Mouse (Mus musculus): ENCODE measurements around the gene Fam117b. TPM values are rescaled to one million over a fixed set of nuclear protein-coding genes. Genes with fewer than 3 reads are reported as not detected.

The Fam117b gene
- total RNA-seq (2014; fragmentation: Nextera tagmentation) (119 and 126 TPM in 2 replicates), total RNA-seq (2017) (73.9 and 84.8 TPM in 2 replicates), polyA plus RNA-seq (2012) (62.7 and 71.4 TPM in 2 replicates)

DNA sequence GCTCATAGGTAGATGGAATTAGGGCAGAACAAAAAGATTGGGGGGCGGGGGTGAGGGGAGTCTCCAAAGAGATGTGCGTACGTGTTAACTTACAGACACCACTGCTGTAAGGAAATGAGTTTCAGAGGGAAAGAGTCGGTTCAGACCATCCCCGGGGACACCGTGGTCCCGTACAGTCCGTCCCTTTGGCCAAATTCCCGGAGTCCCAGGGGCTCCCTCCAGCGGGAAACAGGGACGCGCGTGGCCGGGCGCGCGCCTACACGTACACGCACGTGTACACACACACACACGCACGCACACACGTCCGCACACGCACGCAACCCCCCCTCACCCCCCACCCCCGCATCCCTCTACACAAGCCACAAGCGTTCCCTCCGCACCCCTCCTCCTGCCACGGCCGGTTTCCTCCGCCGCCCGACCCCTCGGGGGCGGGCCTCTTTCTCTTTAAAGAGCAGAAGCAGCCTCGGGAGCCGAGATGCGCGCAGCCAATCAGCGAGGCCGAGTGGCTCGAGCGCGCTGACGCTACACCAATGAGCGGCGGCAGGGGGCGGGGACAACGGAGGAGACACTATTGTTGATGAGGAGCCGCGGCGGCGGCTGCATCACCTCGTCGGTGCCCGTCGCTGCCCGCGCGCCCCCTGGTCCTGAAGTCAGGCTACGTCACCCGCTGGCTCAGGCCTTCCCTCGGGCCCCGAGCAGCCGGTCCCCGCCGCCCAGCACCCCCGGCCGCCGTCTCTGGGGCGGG is at the start of gene Fam117b:
Fam117b (plus strand) TSS at position 594 of the 745 bp plus-strand sequence.
- peak; percentile 86 for ATAC-seq (ENCODE audit: extremely low read depth, insufficient number of reproducible peaks, low FRiP score, poor library complexity, severe bottlenecking)
- TF ChIP-seq CTCF (IDR thresholded peaks at IDR 0.05; ENCODE audit: low read depth, low read length) (no peak), TAL1 (conservative IDR thresholded peaks at IDR 0.05; ENCODE audit: low read depth, low read length) (no peak), POLR2AphosphoS5 (IDR thresholded peaks at IDR 0.05; ENCODE audit: insufficient replicate concordance, low read depth, low read length) (no peak), GATA1 (IDR thresholded peaks at IDR 0.05; ENCODE audit: borderline replicate concordance, low read length) (no peak), GATA2 (IDR thresholded peaks at IDR 0.05; ENCODE audit: borderline replicate concordance, low read depth, low read length) (no peak)
- peak; percentile 98 for DNase-seq (ENCODE audit: low spot score)
- Histone ChIP-seq H3K4me1 (ENCODE audit: insufficient read depth, low read depth, low read length) (peaks cover 58% of the 10 kb centered on the region), H3K4me3 (ENCODE audit: low read depth, low read length) (peak within 1 kb of the TSS; percentile 98), H3K36me3 (replicated peaks) (peaks cover 4% of the 10 kb centered on the region), H3K27me3 (ENCODE audit: insufficient read depth, low read length) (no peaks in the 10 kb centered on the region), H3K9me3 (replicated peaks) (no peaks in the 10 kb centered on the region)

GRCm38 (mm10) chr1:59868041-59868440 is 44.8 kb upstream of the Fam117b start:
- peaks cover 7% of the 10 kb centered on the region for H3K4me1 ChIP-seq (ENCODE audit: insufficient read depth, low read depth, low read length)
- no peak for DNase-seq (ENCODE audit: low spot score)

DNA sequence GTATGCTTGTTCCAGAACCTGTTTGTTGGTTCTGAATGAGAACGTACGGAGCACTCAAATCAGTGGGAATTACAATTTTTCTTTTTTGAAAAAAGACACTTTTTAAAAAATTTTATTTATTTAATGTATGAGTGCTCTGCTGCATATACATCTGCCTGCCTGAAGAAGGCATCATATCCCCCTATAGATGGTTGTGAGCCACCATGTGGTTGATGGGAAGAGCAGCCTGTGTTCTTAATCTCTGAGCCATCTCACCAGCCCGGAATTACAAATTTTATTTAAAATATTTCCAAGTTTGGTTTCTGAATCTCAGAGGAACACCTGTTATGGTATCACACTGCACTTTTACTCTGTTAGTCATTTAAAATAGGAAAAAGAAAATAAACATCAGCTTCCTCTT is 38.8 kb upstream of the Fam117b start:
- H3K9me3 ChIP-seq (replicated peaks) = no peaks in the 10 kb centered on the region
- ATAC-seq (ENCODE audit: extremely low read depth, insufficient number of reproducible peaks, low FRiP score, poor library complexity, severe bottlenecking) (no peak), DNase-seq (ENCODE audit: low spot score) (no peak)
- H3K4me3 ChIP-seq (ENCODE audit: low read depth, low read length) = no peak overlapping the region
- TF ChIP-seq POLR2AphosphoS5 (IDR thresholded peaks at IDR 0.05; ENCODE audit: insufficient replicate concordance, low read depth, low read length) (no peak), CTCF (IDR thresholded peaks at IDR 0.05; ENCODE audit: low read depth, low read length) (no peak), GATA2 (IDR thresholded peaks at IDR 0.05; ENCODE audit: borderline replicate concordance, low read depth, low read length) (no peak), TAL1 (conservative IDR thresholded peaks at IDR 0.05; ENCODE audit: low read depth, low read length) (no peak), GATA1 (IDR thresholded peaks at IDR 0.05; ENCODE audit: borderline replicate concordance, low read length) (no peak)
- peaks cover 13% of the 10 kb centered on the region for H3K36me3 ChIP-seq (replicated peaks)
- H3K4me1 ChIP-seq (ENCODE audit: insufficient read depth, low read depth, low read length) = peaks cover 10% of the 10 kb centered on the region
- H3K27me3 ChIP-seq (ENCODE audit: insufficient read depth, low read length) = no peaks in the 10 kb centered on the region

More at GRCm38 (mm10) chr1:59868041-59868440, 44.8 kb upstream of the Fam117b start:
- no peaks in the 10 kb centered on the region for H3K9me3 ChIP-seq (replicated peaks)
- H3K27me3 ChIP-seq (ENCODE audit: insufficient read depth, low read length) = no peaks in the 10 kb centered on the region
- peaks cover 24% of the 10 kb centered on the region for H3K36me3 ChIP-seq (replicated peaks)
- TF ChIP-seq POLR2AphosphoS5 (IDR thresholded peaks at IDR 0.05; ENCODE audit: insufficient replicate concordance, low read depth, low read length) = no peak
- no peak for TF ChIP-seq GATA1 (IDR thresholded peaks at IDR 0.05; ENCODE audit: borderline replicate concordance, low read length)
- no peak for TF ChIP-seq GATA2 (IDR thresholded peaks at IDR 0.05; ENCODE audit: borderline replicate concordance, low read depth, low read length)
- no peak for TF ChIP-seq TAL1 (conservative IDR thresholded peaks at IDR 0.05; ENCODE audit: low read depth, low read length)
- no peak for TF ChIP-seq CTCF (IDR thresholded peaks at IDR 0.05; ENCODE audit: low read depth, low read length)
- no peak for ATAC-seq (ENCODE audit: extremely low read depth, insufficient number of reproducible peaks, low FRiP score, poor library complexity, severe bottlenecking)
- no peak overlapping the region for H3K4me3 ChIP-seq (ENCODE audit: low read depth, low read length)

GRCm38 (mm10) chr1:59878098-59878497 is 34.7 kb upstream of the Fam117b start:
- Histone ChIP-seq H3K27me3 (ENCODE audit: insufficient read depth, low read length) (no peaks in the 10 kb centered on the region), H3K9me3 (replicated peaks) (no peaks in the 10 kb centered on the region), H3K36me3 (replicated peaks) (peaks cover 6% of the 10 kb centered on the region), H3K4me1 (ENCODE audit: insufficient read depth, low read depth, low read length) (peaks cover 7% of the 10 kb centered on the region; the same call in 1 of the 2 replicates), H3K4me3 (ENCODE audit: low read depth, low read length) (no peak overlapping the region)
- no peak for ATAC-seq (ENCODE audit: extremely low read depth, insufficient number of reproducible peaks, low FRiP score, poor library complexity, severe bottlenecking)
- TF ChIP-seq TAL1 (conservative IDR thresholded peaks at IDR 0.05; ENCODE audit: low read depth, low read length) (no peak), CTCF (IDR thresholded peaks at IDR 0.05; ENCODE audit: low read depth, low read length) (no peak), GATA2 (IDR thresholded peaks at IDR 0.05; ENCODE audit: borderline replicate concordance, low read depth, low read length) (no peak), GATA1 (IDR thresholded peaks at IDR 0.05; ENCODE audit: borderline replicate concordance, low read length) (no peak), POLR2AphosphoS5 (IDR thresholded peaks at IDR 0.05; ENCODE audit: insufficient replicate concordance, low read depth, low read length) (no peak)
- no peak for DNase-seq (ENCODE audit: low spot score)

DNA sequence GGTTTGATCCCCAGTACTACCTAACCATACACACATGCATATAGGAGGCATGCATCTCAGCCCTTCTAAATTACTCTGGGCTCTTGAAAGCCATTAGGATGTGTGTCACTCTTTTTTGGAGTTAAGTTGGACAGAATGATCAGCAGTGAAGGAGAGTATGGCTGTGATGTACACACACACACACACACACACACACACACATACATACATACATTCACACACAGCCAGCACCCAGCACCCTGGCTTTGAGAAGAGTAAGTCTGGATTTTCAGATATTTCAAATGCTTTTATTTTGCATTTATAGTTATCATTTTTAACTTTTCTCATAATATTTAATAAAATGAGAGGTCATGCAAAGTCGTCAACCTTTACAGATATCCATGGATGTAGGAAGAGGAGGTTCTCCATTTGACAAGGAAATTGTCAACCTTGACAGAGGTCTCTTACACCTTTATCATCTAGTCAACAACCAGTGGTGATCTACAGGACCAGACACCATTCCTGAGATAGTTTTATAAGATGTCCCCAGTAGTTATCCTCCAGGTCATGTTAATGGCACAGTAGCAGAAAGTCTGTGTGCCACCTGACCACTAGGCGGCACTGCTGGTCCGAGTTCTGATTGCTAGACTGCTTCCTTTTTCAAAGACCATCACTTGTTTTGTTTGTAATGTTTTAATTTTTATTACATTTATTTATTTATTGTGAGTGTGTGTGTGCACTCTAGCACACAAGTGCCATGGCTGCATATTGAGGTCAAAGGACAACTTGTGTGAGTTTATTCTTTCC is 29.3 kb upstream of the Fam117b start:
- ATAC-seq (ENCODE audit: extremely low read depth, insufficient number of reproducible peaks, low FRiP score, poor library complexity, severe bottlenecking) (peak; percentile 34), DNase-seq (ENCODE audit: low spot score) (peak; percentile 67)

DNA sequence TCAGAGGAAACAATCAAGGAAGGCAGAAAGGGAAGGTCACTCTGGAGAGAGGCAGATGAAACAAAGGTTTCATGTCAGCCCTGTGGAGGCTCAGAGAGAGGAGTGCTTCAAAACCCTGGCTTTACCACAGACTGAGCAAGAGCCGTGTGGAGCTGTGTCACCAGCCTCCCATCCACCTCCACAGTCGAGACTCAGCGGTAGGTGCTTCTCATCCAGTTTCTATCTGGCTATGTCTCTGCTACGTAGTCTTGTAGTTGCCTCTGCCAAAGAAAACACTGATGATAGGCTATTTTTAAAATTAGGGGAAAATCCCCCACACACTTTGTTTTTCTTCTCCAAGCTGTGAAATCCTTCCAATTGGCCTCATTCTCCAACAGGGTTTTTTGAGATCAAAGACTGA is 25.9 kb upstream of the Fam117b start:
- Histone ChIP-seq H3K4me1 (ENCODE audit: insufficient read depth, low read depth, low read length) (peaks cover 41% of the 10 kb centered on the region), H3K4me3 (ENCODE audit: low read depth, low read length) (no peak overlapping the region), H3K36me3 (replicated peaks) (no peaks in the 10 kb centered on the region), H3K27me3 (ENCODE audit: insufficient read depth, low read length) (no peaks in the 10 kb centered on the region), H3K9me3 (replicated peaks) (no peaks in the 10 kb centered on the region)
- TF ChIP-seq GATA1 (IDR thresholded peaks at IDR 0.05; ENCODE audit: borderline replicate concordance, low read length) (no peak), POLR2AphosphoS5 (IDR thresholded peaks at IDR 0.05; ENCODE audit: insufficient replicate concordance, low read depth, low read length) (no peak), CTCF (IDR thresholded peaks at IDR 0.05; ENCODE audit: low read depth, low read length) (no peak), TAL1 (conservative IDR thresholded peaks at IDR 0.05; ENCODE audit: low read depth, low read length) (no peak), GATA2 (IDR thresholded peaks at IDR 0.05; ENCODE audit: borderline replicate concordance, low read depth, low read length) (no peak)
- no peak for ATAC-seq (ENCODE audit: extremely low read depth, insufficient number of reproducible peaks, low FRiP score, poor library complexity, severe bottlenecking)
- no peak for DNase-seq (ENCODE audit: low spot score)

More for the DNA sequence above, 29.3 kb upstream of the Fam117b start:
- Histone ChIP-seq H3K36me3 (replicated peaks) (peaks cover 3% of the 10 kb centered on the region), H3K4me1 (ENCODE audit: insufficient read depth, low read depth, low read length) (peaks cover 33% of the 10 kb centered on the region), H3K4me3 (ENCODE audit: low read depth, low read length) (no peak overlapping the region), H3K9me3 (replicated peaks) (no peaks in the 10 kb centered on the region), H3K27me3 (ENCODE audit: insufficient read depth, low read length) (no peaks in the 10 kb centered on the region)
- peak; percentile 97 for TF ChIP-seq CTCF (IDR thresholded peaks at IDR 0.05; ENCODE audit: low read depth, low read length)
- TF ChIP-seq GATA1 (IDR thresholded peaks at IDR 0.05; ENCODE audit: borderline replicate concordance, low read length) = no peak

Data from G1E (cell line).